Mouse (Mus musculus): Measurements from ENCODE around the gene Cacna1c. TPM values are rescaled to one million over a fixed set of nuclear protein-coding genes. Genes with fewer than 3 reads are reported as not detected.
A peak's percentile ranks its signal among the peaks of the same experiment; 100 is the strongest.

Gene Cacna1c
- polyA plus RNA-seq, 1 experiment from 2014 or later: 2.1 TPM

DNA sequence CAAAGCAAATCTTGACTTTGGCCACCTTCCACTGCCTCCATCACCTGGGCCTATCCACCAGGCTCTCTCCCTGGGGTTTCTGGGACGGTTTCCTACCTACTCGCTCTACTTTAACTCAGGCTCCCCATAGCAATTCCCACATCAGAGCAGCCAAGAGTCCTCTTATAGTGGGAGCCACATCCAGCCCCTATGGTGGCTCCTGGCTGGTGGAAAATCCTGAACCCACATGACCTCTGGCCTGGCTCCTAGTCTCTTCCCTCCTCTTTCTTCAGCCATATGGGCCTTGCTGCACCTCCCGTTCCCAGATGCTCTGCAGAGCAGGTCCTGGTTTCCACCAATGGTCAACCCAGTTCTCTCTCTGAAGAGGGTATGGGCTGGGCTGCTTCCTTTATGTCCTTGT lies 506.8 kb downstream of the Cacna1c start:
- CTCF ChIA-PET: no interaction called here
- ATAC-seq (no peak), DNase-seq (ENCODE audit: low read depth, low spot score) (no peak)
- in situ Hi-C loops (cut with MboI; ENCODE audit: low pct_unique_long_range_greater_than_20kb): no loop called here
- TF ChIP-seq CTCF (IDR thresholded peaks at IDR 0.05): no peak
- POLR2A ChIA-PET: no interaction called here
- H3K27me3 ChIP-seq: no peaks in the 10 kb centered on the region

DNA sequence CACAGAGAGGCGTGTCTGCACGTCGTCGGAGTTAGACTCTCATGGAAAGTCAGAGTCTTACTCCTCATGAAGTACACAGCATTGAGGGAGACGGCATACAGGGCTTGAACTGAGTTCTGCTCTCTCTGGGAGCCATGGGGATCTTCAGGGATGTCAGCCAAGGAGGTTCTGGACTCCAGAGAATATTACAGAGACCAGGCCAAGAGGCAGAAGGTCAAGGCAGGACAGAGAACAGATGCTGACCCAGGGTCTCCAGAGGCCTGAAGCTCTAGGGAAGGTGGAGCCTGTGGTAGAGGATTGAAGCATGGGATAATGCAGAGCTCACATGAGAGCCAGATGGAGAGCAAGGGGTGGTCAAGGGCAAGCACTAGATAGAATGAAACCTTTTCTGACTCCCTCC lies 507.4 kb downstream of the Cacna1c start:
- ATAC-seq: no peak
- POLR2A ChIA-PET: no interaction called here
- in situ Hi-C loops (cut with MboI; ENCODE audit: low pct_unique_long_range_greater_than_20kb): no loop called here
- DNase-seq (ENCODE audit: low read depth, low spot score): no peak
- H3K27me3 ChIP-seq: no peaks in the 10 kb centered on the region
- no peak for TF ChIP-seq CTCF (IDR thresholded peaks at IDR 0.05)
- CTCF ChIA-PET: no interaction called here

GRCm38 (mm10) chr6:118680814-118681213 lies 515.4 kb downstream of the Cacna1c start:
- no peaks in the 10 kb centered on the region for H3K27me3 ChIP-seq
- in situ Hi-C loops (cut with MboI; ENCODE audit: low pct_unique_long_range_greater_than_20kb): no loop called here
- no peak for TF ChIP-seq CTCF (IDR thresholded peaks at IDR 0.05)
- ChIA-PET CTCF (no interaction called here), POLR2A (no interaction called here)
- ATAC-seq: no peak
- DNase-seq (ENCODE audit: low read depth, low spot score): no peak

GRCm38 (mm10) chr6:118678031-118678430 lies 518.2 kb downstream of the Cacna1c start:
- no peak for ATAC-seq
- DNase-seq (ENCODE audit: low read depth, low spot score): no peak
- in situ Hi-C loops (cut with MboI; ENCODE audit: low pct_unique_long_range_greater_than_20kb): no loop called here
- POLR2A ChIA-PET: no interaction called here
- no peak for TF ChIP-seq CTCF (IDR thresholded peaks at IDR 0.05)
- CTCF ChIA-PET: interaction anchor here (0.8 kb wide), 1 partner anchor 35 kb away, joined by 3 read pairs; no protein-coding TSS in a partner anchor
- H3K27me3 ChIP-seq: no peaks in the 10 kb centered on the region

DNA sequence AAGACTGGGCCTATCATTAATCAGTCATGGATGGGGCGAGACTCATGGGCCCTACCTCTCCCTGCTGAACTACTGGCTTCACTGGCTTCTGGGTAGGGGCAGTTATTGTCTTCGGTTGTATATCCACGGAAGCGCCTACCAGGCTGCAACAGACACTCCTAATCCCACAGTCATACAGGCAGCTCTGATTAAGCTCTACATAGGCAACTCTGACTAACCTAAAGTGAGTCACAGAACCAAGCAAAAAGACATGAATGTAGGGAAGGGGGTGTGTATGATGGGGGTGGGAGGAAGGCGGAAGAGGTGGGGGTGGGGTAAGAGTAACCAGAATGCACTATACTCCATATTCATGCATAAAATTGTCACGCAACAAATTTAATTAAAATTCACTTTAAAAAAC lies 518.9 kb downstream of the Cacna1c start:
- no peak for TF ChIP-seq CTCF (IDR thresholded peaks at IDR 0.05)
- DNase-seq (ENCODE audit: low read depth, low spot score) (no peak), ATAC-seq (no peak)
- ChIA-PET POLR2A (interaction anchor here (0.6 kb wide), 1 partner anchor 326 kb away, joined by 3 read pairs; no protein-coding TSS in a partner anchor), CTCF (interaction anchor here (0.8 kb wide), 1 partner anchor 34 kb away, joined by 3 read pairs; no protein-coding TSS in a partner anchor)
- in situ Hi-C loops (cut with MboI; ENCODE audit: low pct_unique_long_range_greater_than_20kb): no loop called here
- H3K27me3 ChIP-seq: no peaks in the 10 kb centered on the region

- no peaks in the 10 kb centered on the region for H3K27me3 ChIP-seq
- POLR2A ChIA-PET: no interaction called here
- in situ Hi-C loops (cut with MboI; ENCODE audit: low pct_unique_long_range_greater_than_20kb): no loop called here
- CTCF ChIA-PET: no interaction called here
- no peak for TF ChIP-seq CTCF (IDR thresholded peaks at IDR 0.05)
- ATAC-seq (no peak), DNase-seq (ENCODE audit: low read depth, low spot score) (no peak)
Measured at GRCm38 (mm10) chr6:118674781-118675180, 521.4 kb downstream of the Cacna1c start.

DNA sequence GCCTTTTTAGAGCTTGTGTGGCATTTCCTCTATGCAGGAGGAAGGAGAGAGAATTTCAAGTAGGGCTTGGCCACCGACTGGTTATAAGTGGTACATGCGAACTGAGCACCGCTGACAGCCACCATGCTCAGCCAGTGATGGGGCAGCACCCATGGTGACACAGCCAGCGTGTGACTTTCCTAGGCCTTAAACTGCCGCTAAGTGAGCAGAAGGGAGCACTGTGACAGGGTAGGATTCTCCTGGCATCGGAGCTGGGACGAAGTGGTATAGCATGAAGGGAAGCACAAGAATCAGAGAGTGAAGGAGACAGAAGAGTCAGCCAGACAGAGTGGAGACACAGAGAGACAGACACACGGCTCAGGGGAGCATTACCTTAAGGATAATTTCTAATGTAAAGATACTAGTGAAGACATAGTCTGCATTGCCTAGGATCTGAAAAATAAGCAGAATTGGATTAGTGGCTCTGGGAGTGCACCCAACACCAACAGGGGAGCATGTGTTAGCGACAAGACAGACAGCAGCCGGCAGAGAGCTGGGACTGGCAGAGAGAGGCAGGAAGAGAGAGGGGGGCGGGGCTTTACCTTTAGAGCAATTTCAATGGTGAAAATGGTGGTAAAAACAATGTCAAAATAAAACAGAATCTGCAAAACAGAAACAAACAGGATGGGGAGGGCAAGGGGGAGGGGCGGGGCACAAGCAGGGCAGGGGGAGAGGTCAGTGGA lies 522.1 kb downstream of the Cacna1c start:
- ATAC-seq: no peak
- in situ Hi-C loops (cut with MboI; ENCODE audit: low pct_unique_long_range_greater_than_20kb): no loop called here

DNA sequence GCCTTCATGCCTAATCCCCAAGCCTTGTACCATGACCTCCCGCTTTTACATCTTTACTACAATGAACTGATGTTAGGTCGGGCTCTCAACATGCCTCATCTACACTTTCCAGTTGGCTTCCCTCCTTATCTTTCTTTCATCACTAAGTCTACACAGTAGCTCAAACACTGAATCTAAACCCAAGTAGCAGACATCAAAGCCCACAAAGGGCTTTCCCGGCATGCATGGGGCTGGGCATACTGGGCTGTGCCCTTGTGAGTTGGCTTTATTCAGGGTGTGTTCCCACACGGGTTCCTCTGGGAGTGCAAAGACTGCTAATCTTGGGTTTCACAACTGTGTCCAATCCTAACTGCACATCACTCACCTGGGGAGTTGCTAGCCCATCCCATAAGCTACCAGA lies 542.9 kb downstream of the Cacna1c start:
- no peaks in the 10 kb centered on the region for H3K27me3 ChIP-seq
- TF ChIP-seq CTCF (IDR thresholded peaks at IDR 0.05): no peak
- ATAC-seq: no peak
- ChIA-PET CTCF (interaction anchor here (0.7 to 1.3 kb wide), 2 partner anchors 9 to 102 kb away, joined by 3 read pairs; no protein-coding TSS in a partner anchor), POLR2A (interaction anchor here (1.0 kb wide), 1 partner anchor 54 kb away, joined by 4 read pairs; no protein-coding TSS in a partner anchor)
- DNase-seq (ENCODE audit: low read depth, low spot score): no peak
- in situ Hi-C loops (cut with MboI; ENCODE audit: low pct_unique_long_range_greater_than_20kb): no loop called here

More for the DNA sequence above, 522.1 kb downstream of the Cacna1c start:
- POLR2A ChIA-PET: no interaction called here
- DNase-seq (ENCODE audit: low read depth, low spot score): no peak
- TF ChIP-seq CTCF (IDR thresholded peaks at IDR 0.05): no peak
- CTCF ChIA-PET: no interaction called here
- no peaks in the 10 kb centered on the region for H3K27me3 ChIP-seq

- ATAC-seq (no peak), DNase-seq (ENCODE audit: low read depth, low spot score) (no peak)
- in situ Hi-C loops (cut with MboI; ENCODE audit: low pct_unique_long_range_greater_than_20kb): loop anchor here (10.0 kb wide), 2 partner anchors 186 to 276 kb away; no protein-coding TSS in a partner anchor
- CTCF ChIA-PET: interaction anchor here (5.3 kb wide), 1 partner anchor 456 kb away, joined by 19 read pairs; no protein-coding TSS in a partner anchor
- no peak for TF ChIP-seq CTCF (IDR thresholded peaks at IDR 0.05)
- POLR2A ChIA-PET: interaction anchor here (1.2 kb wide), 1 partner anchor 68 kb away, joined by 3 read pairs; no protein-coding TSS in a partner anchor
- H3K27me3 ChIP-seq: no peaks in the 10 kb centered on the region
Measured at GRCm38 (mm10) chr6:118649121-118649783, 547.0 kb downstream of the Cacna1c start.

GRCm38 (mm10) chr6:118646265-118647061 lies 549.8 kb downstream of the Cacna1c start:
- CTCF ChIA-PET: interaction anchor here (0.6 to 5.3 kb wide), 12 partner anchors 12 to 483 kb away, joined by 3 to 19 read pairs (median 3); no protein-coding TSS in a partner anchor
- DNase-seq (ENCODE audit: low read depth, low spot score) (peak; percentile 34), ATAC-seq (peak; percentile 80)
- in situ Hi-C loops (cut with MboI; ENCODE audit: low pct_unique_long_range_greater_than_20kb): loop anchor here (10.0 kb wide), 2 partner anchors 188 to 278 kb away; no protein-coding TSS in a partner anchor
- peak; percentile 96 for TF ChIP-seq CTCF (IDR thresholded peaks at IDR 0.05)
- no peaks in the 10 kb centered on the region for H3K27me3 ChIP-seq
- POLR2A ChIA-PET: no interaction called here

Measured in Patski (cell line).